Mouse (Mus musculus) thymus, adult 2 months (tissue): ENCODE data around the gene Prr5.

Source experiments
- CTCF ChIP-seq: fragments of 200-500 bp; IDR thresholded peaks from 2 replicates; pipeline ENCODE4 v1.5.1; 2012; ENCODE audit warnings: mild to moderate bottlenecking, control low read depth, low read length, moderate library complexity, borderline replicate concordance; ENCODE audit not compliant: control insufficient read depth, poor library complexity, insufficient read depth; ENCODE audit errors: extremely low read depth
- POLR2A ChIP-seq: fragments of 200-500 bp; IDR thresholded peaks from 2 replicates; pipeline ENCODE4 v1.6.1; 2012; ENCODE audit warnings: mild to moderate bottlenecking, low read length, control low read depth, moderate library complexity; ENCODE audit not compliant: control insufficient read depth, poor library complexity, insufficient read depth; ENCODE audit errors: extremely low read depth

DNA sequence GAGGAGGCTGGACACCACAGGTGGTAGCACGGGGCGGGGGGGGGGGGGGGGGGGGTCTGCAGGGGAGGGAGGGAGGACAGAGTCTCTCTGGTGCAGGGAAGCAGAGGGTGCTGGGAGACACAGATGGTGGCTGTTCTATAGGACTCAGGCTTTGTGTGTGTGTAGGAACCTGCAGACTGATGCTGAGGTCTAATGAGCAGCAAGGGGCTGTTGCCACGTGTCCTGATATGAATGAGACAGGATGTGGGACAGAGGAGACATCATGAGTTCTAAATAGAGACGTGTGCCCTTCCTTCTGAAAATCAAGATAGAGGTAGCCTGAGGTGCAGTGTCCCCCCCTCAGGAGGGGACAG lies 67.5 kb downstream of the Prr5 start:
- TF ChIP-seq CTCF: no peak
- TF ChIP-seq POLR2A: no peak
